Mouse (Mus musculus) yolk sac, embryonic 10.5 days (tissue): ENCODE measurements around the gene Neo1.

ENCODE experiments used
- DNase-seq: peaks from one replicate; pipeline ENCODE4 v3.0.0-alpha.2; 2017; ENCODE audit warnings: low spot score

The Neo1 gene

GRCm38 (mm10) chr9:58859080-58859635 is 177.1 kb downstream of the Neo1 start:
- DNase-seq = peak; percentile 16

- DNase-seq = no peak
Measured at GRCm38 (mm10) chr9:58854931-58855330, 181.3 kb downstream of the Neo1 start.

GRCm38 (mm10) chr9:58849576-58850315 is 186.5 kb downstream of the Neo1 start:
- DNase-seq = no peak

- DNase-seq = no peak
Measured at GRCm38 (mm10) chr9:58847676-58848075, 188.6 kb downstream of the Neo1 start.

GRCm38 (mm10) chr9:58847008-58847407 is 189.2 kb downstream of the Neo1 start:
- DNase-seq = no peak

GRCm38 (mm10) chr9:58844597-58844996 is 191.6 kb downstream of the Neo1 start:
- DNase-seq = no peak

GRCm38 (mm10) chr9:58841655-58842054 is 194.6 kb downstream of the Neo1 start:
- peak; percentile 43 for DNase-seq

GRCm38 (mm10) chr9:58838504-58838903 is 197.7 kb downstream of the Neo1 start:
- DNase-seq = no peak

- DNase-seq = no peak
Measured at GRCm38 (mm10) chr9:58837174-58837573, 199.1 kb downstream of the Neo1 start.

GRCm38 (mm10) chr9:58832939-58833338 is 203.3 kb downstream of the Neo1 start:
- peak; percentile 75 for DNase-seq

GRCm38 (mm10) chr9:58829627-58830026 is 206.6 kb downstream of the Neo1 start:
- no peak for DNase-seq
